Mouse (Mus musculus): ENCODE measurements around the gene Esyt3.

GRCm38 (mm10) chr9:99401288-99401974 is 43.1 kb upstream of the Esyt3 start:
- TF ChIP-seq CTCF (IDR thresholded peaks at IDR 0.05; ENCODE audit: low read depth, low read length), result no peak
- TF ChIP-seq POLR2A (IDR thresholded peaks at IDR 0.05; ENCODE audit: extremely low read depth, insufficient read depth, low read length), result no peak
